Mouse (Mus musculus) lung, postnatal 4 days (tissue): ENCODE data around the gene Fgfr2.
A peak's percentile ranks its signal among the peaks of the same experiment; 100 is the strongest.

Source experiments
- DNase-seq, 2 experiments: peaks; one replicate each; pipeline ENCODE4 v3.0.0; 2021

Gene Fgfr2

DNA sequence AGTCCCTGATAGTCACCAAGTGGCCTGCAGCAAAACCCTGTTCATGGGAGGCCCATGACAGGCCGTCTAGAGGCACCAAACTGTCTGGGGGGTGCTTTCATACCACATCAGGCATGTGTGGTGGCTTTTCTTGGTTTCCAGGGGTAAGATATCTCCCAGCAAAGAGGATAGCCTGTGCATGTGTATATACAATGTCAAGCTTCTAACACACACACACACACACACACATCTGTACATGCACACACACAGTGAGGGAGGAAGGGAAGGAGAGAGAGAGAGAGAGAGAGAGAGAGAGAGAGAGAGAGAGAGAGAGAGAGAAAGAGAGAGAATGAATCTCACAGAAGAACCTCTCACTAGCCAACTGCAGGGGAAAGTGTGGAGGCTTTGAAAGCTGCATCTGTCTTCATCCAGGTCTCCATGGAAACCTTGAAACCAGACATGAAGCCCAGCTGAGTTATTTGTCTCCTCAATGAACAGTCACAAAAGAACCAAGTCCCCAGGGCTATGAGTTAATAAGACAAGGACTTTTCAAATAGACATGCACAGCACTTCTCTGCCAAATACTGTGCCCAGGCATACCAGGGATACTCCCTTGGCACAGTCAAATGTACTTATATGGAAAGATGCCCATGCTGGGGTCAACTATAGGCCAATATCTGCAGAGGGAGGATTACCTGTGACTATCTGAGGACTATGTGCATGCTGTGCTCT, 1110.0 kb downstream of the Fgfr2 start:
- no peak for DNase-seq

DNA sequence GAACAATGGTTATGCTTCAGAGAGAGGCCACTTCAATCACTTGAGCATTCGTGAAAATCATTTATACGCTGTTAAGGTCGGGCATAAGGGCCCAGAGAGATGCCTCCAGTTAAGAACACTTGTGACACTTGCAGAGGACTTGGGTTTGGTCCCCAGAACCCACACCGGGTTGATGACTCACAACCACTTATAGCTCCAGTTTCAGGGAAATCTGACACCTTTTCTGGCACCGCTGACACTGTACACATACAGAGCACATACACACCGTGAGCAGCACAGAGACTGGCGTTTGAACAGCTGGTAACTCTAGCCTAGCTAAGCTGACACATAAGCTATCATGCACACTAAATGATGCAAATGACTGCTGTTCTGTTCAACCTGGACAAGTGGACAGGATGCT, 1114.1 kb downstream of the Fgfr2 start:
- DNase-seq, result no peak

DNA sequence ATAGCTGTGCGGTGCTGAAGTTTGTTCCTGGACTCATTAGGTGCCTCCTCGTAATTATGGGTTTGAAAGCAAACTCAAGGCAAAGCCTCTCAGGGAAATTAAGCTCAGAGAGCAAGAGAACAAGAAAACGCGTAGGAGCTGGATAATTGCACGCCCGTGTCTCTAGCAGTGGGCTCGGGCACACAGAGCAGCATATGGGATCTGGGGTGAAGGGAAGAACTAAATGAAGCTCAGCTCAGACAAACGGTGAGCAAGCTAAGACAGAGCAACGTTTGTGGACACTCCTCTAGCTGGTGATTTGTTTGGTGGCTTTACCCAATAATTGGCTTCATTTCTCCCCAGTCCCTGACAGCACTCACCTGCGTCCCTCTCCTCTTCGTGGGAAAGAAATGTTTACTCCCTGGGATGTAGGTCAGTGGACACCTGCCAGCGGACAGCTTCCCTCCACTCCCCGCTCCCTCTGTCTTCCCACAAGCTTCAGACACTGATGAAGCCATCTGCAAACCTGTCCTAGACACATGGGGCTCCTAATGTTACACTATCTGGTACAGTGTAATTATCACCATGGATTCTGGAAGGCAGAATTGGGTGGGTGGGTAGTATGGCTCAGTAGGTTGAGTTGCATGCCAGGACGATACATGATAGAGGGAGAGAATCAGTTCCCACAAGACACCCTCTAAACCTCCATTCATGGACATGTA, 1117.0 kb downstream of the Fgfr2 start:
- no peak for DNase-seq

DNA sequence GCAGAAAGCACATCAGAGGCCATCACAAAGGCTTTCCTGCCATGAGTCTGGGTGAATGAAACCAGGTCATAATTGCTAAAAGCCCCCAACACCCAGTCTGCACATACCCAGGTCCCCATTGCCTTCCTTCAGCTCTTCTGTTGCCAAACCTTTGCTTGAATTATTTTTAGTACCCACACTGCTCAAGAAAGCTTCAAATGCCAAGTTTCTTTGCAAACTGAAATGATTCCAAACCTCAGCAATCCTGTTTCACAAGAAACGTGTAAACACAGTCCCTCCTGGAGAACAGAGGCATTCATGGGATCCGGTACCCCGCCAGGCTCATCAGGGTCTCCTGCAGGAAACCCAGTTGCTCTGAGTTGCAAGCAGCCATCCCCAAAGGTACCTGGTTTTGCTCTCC, 1130.3 kb downstream of the Fgfr2 start:
- DNase-seq, result no peak

DNA sequence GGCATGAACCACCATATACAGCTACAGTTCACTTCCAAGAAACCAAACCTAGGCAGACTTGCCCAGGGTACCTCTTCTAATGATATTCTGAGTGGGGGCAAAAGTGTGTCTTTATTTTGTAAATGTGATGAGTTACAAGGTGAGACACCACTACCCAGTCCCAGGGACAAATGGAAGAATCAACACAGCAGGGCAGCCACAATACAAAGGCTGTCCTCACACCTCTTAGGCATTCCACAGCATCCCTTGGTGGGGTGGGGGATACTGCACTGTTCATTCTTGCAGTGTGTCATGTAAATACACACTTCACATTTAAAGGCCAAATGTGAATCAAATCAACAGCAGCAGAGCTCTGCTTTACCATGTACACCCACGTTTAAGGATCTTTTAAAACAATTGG, 1130.9 kb downstream of the Fgfr2 start:
- DNase-seq, result no peak

DNA sequence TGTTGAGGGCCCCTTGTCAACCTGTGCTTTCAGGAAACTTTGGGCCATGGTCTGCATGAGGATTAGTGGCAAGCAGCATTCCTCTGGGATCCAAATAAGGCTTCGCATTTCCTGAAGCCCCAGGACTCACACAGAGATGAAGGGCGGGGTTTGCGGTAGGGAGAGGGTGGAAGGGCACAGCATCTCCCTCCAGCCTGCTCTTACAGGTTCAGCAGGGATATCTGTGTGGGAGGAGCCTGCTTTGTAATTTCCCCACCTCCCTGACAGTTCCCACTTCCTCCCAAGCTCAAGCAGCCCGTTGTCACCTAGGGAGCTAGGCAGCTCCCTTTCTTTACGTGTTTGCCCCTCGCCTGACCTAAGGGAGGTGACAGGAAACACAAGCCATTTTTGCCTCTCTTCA, 1134.1 kb downstream of the Fgfr2 start:
- DNase-seq, result no peak

DNA sequence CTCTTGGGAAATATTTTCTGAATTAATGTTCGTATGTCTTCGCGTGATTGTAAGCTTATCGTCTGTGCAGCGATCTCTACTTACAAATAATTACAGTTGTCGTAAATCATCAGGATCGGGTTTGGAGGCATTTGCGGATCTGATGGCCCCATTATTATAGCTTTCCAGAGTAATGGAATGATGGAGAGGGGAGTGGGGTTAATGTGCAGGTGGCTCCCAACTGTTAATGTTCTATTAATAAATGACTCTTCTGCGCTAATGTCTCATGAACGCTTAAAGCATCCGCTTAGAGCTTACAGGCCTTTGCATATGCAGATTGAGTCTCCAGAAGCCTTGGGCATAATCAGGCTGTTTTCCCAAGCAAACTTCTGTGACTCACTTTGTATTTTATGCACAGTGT, 1144.5 kb downstream of the Fgfr2 start:
- DNase-seq, result no peak

DNA sequence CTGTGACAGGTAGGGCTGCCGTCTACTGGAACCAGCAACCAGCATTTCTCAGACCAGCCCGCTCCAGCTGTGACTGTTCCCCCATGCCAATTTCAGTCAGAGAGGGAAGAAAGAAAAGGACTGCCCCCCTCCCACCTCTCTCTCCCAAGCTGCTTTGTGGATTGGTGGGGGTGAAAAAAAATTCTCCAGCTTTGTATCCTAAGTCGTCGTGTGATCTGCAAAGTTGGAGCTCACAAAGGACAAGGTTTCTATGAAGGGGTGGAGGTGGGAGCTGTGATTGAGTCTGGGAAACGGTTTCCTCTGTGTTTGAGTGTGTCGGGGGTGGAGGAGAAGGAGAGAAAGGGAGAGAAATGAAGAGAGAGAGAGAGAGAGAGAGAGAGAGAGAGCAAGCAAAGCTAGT, 1147.3 kb downstream of the Fgfr2 start:
- no peak for DNase-seq

DNA sequence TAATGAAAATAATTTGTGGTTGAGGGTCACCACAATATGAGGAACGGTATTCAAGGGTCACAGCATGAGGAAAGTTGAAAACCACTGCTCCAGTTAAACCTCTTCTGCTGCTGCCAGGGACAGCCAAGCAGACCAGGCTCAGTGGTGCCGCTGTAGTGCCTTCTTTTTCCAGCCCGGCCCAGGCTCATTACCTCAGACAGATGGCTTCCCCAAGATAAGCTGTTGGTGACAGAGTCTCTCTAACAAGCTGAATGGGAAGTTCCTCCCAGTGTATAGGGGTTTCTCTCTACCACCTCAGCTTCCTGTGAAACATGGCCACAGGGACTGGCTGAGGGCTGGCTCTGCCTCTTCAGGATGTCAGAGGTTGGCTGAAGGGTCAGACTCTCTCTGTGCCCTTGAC, 1152.9 kb downstream of the Fgfr2 start:
- no peak for DNase-seq

DNA sequence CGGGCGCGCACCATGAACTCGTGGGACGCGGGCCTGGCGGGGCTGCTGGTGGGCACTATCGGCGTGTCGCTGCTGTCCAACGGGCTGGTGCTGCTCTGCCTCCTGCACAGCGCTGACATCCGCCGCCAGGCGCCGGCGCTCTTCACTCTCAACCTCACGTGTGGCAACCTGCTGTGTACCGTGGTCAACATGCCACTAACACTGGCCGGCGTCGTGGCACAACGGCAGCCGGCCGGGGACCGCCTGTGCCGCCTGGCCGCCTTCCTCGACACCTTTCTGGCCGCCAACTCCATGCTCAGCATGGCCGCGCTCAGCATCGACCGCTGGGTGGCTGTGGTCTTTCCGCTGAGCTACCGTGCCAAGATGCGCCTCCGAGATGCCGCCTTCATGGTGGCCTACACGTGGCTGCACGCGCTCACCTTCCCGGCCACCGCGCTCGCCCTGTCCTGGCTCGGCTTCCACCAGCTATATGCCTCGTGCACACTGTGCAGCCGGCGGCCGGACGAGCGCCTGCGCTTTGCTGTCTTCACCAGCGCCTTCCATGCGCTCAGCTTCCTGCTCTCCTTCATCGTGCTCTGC, 1156.1 kb downstream of the Fgfr2 start:
- no peak for DNase-seq

DNA sequence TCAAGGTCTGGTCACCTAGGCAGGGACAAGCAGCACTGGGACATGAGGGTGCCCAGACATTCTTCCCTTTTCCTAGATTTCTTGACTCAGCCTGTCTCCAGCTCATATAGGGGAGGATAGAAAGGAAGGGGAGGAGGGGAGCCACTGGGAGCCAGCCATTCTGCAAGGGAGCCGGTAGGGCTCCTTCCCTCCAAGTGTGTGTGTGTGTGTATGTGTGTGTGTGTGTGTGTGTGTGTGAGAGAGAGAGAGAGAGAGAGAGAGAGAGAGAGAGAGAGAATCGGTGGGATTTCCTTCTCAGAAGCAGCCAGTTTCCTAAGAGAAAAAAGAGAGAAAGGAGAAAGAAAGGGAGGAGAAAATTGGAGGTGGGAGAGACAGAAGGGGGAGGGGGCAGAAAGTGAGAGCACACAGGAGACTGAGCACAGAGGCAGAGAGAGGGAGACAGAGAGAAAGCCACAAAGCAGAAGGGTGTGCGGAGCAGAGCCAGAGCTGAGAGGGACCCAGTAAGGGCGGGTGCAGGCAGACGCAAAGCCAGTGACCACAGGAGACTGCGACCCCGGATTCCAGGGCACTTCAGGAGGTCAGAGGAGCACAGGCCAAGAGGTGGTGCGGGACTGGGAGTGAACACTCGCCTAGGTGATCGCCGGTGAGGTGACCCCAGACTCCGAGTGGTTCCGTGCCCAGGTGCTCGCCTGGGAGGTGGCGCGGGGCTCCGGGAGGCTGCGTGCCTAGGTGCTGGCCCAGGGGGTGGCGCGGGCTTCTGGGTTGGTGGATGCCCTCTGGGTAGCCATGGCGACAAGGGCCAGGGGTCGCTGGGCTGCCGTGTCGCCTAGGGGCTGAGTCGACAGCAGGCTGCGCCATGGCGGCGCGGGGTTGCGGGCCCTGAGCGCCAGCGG, 1156.9 kb downstream of the Fgfr2 start, which contains the start of gene Gpr26:
Gpr26 (plus strand) TSS at position 438 of the 893 bp plus-strand sequence.
- DNase-seq, result no peak

DNA sequence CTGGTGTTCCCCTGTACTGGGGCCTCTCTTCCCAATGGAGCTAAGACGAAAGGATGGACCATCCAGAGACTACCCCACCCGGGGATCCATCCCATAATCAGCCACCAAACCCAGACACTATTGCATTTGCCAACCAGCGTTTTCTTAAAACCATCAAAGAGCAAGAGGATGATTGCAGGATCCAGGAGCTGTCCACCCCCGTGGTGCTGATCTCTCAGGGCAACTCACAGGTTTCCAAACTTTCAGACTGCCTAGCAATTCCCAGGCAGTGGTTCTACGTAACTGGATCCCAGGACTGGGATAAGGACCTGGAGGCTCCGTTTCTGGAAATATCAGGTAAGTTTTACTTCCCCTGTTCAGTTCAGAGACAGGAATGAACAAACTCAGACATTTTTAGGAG, 1162.6 kb downstream of the Fgfr2 start:
- peak in 1 of 2 experiments; percentile 36 for DNase-seq

DNA sequence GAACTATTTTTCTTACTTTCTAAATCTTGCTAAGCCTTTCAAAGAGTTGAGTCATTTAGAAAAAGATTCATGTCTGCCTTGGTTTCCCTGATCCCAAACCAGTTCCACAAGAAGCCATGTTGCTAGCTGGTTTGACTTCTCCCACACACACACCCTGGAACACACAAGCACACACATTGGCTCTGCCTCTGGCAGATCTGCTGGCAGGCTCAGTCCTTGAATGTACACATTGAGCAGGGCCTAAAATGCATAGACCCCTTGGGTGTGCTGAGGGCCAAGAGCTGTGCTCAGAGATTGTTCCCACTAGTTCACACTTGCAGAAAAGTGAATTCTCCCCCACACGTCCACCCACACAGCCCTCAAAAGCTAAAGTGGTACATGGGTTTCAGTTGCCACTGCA, 1164.4 kb downstream of the Fgfr2 start:
- DNase-seq, result no peak

DNA sequence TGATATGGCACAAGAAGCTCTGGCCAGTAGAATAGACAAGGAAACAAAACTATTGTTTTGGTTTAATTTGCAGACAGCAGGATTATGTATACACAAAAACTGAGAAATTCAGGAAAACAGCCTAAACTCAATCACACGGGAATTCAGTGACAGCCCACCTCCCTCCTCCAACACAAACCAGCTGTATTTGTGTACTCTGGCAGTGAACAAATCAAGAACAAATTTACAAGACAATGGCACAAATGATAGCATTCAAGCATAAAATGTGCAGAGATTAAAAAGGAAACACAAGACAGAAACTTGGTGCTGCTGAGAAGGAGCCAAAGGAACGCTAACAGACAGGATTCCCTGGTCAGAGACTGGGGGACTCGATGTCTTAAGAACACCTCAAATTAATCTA, 1169.7 kb downstream of the Fgfr2 start:
- no peak for DNase-seq

DNA sequence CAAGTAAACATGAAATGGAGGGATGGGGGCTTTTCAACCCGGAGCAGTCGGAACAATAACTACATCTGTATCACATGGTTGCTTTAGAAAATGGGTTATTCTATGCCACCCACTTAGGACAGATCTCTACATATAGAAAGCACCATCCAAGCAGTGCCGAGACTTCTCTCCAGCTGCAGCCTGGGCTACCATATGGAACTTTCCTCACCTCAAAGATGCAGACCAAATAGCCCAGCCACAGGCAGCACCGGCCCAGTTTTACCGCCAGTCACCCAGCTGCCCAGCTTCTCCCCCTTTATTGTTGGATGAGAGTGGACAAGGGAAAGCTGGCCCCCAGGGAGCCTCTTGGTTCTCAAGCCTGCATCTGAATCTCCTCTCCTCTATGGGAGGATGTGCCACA, 1172.0 kb downstream of the Fgfr2 start:
- DNase-seq, result no peak

DNA sequence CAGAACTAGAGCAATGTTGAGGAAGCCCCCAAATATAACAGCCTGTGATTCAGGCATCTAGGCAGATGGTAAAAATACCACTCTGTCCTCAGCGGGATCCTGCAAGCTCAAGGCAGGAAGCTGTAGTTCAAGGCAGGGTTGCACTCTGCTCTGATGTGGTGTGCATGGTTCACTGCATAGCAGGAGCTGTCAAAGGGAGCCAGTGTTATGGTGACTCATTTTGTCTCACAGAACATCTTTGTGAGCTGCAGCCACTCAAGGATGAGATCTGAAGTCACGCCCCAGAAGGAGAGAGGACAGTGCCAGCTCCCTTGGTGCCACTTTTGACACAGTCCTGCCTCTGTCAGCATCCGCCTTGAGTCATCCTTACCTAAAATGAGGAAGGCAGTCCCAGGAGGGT, 1185.5 kb downstream of the Fgfr2 start:
- no peak for DNase-seq

DNA sequence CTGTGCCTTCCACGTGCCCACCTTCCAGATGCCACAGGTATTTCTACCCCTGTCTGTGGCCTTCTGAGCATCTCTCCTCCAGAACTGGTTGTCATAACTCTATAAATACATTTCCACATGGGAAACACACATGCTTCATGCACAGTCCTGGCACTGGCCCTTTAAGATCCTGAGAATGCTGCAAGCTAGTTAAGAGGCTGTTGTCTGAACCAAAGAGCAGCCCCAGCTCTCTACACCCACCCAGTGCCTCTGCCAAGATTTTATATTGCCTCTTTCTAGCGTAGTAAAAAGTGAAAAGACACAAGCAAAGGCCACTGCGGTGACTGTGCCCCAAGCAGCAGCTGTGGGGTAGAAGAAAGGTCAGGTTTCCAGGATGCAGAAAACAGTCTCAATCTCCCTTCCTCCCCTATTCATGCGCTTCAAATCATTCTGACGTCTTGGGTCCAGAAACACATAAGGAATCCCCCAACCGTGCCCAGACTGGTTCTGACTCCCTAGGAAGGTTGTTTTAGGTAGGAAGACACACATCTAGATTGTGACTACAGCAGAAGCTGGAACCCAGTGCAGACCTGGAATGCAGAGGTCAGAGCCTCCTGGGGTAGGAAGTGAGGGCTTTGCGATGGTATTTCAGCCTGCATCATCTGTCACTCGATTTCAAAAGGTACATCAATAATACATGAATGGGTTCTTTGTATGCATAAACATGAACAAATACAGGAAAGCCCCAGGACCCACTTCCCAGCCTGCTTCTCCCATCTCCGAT, 1195.7 kb downstream of the Fgfr2 start:
- DNase-seq, result no peak

DNA sequence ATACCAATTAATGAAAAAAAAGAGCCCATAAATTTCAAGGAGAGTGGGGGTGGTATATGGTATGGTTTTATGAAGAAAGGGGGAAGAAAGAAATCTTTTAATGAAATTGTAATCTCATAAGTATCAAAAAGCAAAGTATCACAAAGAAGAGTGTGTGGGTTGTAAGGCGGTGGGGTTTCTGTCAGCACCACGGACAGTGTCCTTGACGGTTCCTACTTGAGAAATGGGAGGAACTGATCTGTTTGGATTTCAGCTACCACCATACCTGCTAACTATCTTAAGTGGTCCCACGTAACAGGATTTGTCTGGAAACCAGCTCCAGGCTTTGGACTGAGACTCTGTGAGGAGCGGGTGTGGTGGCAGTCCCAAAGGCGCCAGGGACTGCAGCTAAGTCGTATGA, 1205.8 kb downstream of the Fgfr2 start:
- DNase-seq, result no peak

DNA sequence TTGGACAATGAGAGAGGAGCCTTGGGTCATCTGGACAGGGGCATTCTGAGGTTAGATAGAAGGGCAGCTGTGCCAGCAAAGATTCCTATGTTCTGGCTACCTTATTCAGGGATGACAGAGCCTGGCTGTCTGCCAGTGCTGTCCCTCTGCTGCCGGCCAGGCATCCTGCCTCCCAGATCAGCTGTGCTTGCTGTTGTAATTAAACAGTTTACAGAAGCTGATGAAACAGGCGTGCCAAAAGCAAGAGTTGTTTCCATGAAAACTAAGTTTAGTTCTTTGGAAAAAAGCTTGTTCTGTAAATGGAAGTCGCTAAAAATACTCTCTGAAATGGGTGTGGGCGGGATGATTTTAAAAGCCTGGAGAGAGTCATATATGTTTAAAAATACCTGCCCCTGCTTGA, 1213.5 kb downstream of the Fgfr2 start:
- peak; percentile 18 to 43 for DNase-seq

DNA sequence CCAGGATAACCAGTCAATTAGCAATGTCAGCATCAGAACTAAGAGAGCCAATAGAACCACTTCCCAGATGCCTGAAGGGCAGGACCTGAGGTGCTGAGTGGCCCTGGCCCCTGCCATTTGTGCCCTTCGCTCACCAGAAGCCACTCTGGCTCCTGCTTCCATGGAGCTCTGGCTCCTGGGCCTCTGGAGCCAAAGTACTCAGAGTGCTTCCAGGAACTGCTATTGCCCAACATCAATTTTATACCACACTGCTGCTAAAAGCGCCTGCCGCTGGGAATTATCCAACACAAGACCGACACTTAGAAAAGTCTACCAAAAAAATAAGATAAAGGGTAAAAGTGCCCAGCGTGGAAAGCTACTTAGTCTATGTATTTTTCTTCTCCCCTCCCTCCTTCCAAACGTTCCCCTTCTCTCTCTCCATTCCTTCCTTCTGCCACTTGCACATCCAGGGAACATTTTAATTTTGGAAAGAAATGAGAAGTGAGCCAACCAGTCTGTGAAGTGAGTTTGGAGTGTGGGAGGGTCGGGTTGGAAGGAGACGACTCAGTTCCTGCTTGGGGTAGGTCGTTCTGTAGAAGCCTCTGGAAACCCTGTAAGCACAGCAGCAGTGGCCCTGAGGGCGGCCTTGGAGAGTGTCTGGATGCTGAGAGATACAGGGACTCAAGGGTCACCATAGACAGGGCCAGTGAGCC, 1216.5 kb downstream of the Fgfr2 start:
- DNase-seq, result no peak

DNA sequence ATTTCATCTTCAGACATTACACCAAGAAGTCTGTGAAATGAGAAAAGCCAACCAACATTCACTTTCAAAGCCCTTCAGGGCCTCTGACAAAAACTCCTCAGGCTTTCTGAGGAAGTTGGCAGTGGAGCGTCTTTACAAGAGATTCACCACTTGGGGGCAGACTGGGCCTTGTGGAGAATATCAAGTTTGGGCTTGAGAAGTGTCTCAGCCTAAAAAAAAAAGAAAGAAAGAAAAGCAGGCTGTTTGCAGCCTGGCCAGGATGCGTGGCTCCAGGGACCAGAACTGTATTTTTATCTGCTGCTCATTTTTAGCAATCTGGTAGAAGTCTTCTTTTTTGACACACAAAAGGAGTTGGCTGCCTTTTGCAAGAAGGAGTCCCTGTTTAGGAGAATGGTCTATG, 1223.8 kb downstream of the Fgfr2 start:
- DNase-seq, result peak; percentile 32 to 67

DNA sequence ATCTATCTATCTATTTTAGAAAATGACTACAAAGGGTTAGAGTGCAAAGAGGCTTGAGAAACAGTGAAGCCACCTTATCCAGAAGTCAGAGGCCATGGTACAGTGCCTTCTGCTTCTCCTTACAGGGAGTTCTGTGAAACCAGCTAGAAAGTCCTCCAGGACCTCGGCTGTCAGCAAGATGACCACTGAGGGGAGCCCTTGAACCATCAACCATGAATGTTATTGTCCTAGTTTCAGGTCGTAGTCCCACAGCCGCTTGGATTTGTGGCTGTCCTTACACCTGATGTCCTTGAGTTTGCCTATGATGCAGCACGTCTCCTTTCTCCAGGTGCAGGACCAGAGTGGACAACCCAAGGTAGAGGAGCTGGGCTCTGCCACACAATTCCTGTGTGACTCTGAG, 1225.9 kb downstream of the Fgfr2 start:
- DNase-seq, result no peak
